Mouse (Mus musculus): Measurements from ENCODE around the gene Zc3hav1.

Gene Zc3hav1

DNA sequence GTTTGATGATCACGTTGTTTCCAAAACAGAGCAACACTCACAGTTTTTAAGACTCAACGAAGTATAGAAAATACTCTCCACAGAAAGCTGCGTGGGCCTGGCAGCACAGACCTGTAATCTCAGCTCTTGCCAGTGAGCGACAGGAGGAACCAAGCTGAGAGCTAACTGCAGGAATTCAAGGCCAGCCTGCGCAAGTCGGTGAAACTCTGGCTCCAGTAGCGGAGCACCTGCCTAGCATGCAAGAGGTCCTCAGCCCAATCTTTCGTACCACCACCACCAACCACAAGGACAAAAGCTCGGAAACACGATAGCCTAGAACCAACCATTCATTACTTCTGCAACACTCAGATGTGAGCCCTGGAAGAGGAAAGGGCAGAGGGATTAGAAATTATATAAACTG lies 2.0 kb downstream of the Zc3hav1 start:
- DNase-seq (ENCODE audit: low spot score in 2 of 2): no peak

DNA sequence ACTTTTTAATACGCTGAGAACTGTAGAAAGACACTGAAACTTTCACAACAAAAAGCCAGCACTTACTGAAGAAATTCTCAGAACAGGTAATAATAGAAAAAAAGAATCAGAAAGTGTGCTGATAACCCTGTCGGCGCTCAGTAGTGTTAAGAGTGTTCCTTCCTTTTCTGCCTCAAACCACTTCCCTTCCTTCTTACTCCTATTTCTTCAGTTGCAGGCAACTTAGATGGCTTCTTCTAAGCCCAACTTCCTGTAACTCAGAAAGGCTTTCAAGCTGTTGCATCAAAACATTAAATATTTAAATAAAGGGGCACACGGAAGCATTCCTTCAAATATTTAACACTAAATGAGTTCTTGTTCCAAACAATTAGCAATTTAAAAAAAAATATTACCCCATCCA lies 2.5 kb downstream of the Zc3hav1 start:
- DNase-seq (ENCODE audit: low spot score in 2 of 2): no peak

DNA sequence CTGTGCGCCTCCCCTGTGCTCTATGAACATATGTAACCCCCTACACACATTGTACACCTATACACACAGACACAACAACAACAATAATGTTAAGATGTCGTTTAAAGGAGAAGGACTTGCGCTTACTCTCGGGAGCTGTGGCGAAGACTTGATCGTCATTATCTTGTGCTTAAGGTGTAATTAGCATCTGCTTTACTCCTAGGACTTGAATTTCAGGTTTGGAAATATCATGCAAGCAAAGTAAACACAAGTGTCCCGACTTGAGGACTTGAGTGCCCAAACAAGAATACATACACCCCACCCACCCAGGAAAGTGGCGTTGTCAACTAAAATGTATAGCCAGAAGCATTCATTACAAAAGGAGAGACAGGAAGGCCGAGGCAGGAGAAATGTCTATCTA lies 4.6 kb downstream of the Zc3hav1 start:
- no peak for DNase-seq (ENCODE audit: low spot score in 2 of 2)

DNA sequence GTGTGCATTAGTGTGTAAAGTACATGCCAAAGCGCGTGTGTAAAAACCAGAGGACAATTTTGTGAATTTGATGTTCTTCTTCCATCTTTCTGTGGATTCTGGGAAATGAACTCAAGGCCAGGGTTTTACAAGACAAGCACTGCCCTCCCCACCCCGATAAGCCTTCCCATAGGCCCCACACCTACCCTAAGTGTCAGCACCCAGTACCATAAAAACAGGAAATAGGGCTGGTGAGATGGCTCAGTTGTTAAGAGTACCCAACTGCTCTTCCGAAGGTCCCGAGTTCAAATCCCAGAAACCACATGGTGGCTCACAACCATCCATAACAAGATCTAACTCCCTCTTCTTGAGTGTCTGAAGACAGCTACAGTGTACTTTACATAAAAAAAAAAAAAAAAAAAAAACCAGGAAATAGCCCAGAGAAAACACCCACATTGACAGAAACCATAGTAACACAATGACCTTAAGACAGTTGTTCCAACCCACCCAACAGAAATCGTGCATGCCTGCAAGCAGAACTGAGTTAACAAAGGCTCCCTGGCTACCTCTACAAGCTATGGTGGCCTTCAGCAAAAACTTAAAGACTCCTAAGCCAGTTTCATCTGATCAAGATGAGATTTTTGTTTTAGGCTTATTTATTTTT lies 5.5 kb downstream of the Zc3hav1 start:
- DNase-seq (ENCODE audit: low spot score in 2 of 2): no peak

DNA sequence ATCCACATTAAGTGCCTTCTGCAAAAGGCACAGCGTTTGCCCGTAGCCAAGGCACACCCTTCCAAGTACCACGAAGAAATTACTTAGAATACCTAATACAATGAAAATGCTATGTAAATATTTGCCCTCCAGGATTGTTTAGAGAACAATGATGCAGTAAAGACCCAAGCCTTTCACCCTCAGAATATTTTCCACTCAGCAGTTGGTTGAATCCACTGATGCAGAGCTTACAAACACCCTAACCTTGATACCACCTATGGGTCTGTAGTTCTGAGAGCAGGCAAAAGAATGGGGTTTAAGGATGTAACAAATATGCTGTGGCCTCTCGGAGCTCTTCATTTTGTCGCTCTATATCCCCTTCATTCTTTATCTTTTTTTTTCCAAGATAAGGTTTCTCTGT lies 6.5 kb downstream of the Zc3hav1 start:
- no peak for DNase-seq (ENCODE audit: low spot score in 2 of 2)

DNA sequence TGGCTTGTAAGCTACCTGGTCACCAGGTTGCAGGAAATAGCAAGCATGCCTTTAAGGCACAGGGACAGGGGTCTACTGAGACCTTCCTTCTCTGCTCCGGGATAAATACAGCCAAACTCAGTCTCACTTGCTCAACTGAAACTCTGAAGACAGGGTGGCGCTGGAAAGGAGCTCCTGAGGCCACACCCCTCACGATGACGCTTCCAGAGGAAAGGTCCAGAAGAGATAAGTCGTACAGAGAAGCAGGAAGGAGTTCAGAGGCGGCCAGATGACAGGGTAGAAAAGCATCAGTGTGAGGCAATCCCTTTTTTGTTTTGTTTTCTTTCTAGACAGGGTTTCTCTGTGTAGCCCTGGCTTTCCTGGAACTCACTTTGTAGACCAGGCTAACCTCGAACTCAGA lies 8.6 kb downstream of the Zc3hav1 start:
- no peak for DNase-seq (ENCODE audit: low spot score in 2 of 2)

DNA sequence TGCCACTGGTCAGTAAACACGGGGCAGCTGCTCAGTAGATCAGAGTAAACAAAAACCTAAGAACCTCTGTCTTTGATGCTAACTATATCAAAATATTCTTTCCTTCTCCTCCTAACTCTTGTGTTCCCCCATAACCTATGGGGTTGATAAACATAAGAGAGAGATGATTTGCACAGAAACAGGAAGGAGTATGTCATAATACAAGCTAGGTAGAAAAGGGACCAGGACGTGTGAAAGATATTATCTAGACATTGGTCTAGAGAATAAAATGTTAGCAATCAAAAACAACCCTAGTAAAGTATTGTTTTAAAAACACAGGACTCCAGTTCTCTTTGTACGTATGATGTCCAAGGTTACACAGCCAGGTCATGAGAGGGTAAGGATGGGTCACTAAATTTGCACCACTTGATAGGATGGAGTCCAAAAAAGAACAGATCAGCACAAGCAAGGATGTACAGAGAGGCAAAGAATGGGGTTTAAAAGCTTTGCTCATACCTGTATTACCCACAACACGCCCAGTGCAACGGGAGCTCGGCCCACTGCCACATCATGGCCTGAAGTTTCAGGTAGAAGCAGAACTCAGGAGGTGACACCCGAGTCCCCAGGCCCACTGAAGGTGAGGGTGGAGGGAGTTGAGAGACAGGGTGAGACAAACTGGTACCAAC lies 10.3 kb downstream of the Zc3hav1 start:
- DNase-seq (ENCODE audit: low spot score in 2 of 2): no peak

DNA sequence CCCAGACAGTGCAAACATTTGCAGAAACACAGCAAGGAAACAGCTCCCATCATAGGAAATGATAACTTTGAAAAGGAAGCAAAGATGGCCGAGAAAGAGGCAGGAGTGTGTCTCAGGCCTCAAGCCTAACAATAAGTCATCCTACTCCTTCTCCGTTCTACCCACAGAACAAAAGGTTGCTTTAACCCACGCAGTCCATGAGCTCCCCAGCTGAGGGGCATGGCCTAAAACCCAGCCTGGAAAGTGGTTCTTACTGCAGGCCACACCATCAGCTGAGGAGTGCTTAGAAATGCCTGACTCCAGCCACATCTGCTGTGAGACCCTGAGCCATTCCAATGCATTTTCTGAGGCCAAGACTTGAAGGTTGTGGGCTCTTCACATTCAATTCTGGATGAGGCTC lies 10.8 kb downstream of the Zc3hav1 start:
- DNase-seq (ENCODE audit: low spot score in 2 of 2): no peak

DNA sequence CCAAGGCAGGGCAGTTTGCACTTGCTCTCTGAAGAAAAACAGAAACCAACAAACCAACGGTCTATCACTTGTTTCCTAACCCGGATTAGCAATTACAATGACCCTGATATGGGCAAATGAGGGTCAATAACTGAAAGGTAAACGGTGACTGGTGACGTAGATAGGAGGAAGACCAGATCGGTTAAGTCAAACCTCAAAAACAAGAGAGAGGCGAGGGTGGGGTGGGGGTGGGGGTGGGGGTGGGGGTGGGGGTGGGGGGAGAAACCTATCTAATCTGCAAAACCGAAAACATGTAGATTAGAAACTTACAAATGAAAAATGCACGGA lies 11.8 kb downstream of the Zc3hav1 start:
- no peak for DNase-seq (ENCODE audit: low spot score in 2 of 2)

DNA sequence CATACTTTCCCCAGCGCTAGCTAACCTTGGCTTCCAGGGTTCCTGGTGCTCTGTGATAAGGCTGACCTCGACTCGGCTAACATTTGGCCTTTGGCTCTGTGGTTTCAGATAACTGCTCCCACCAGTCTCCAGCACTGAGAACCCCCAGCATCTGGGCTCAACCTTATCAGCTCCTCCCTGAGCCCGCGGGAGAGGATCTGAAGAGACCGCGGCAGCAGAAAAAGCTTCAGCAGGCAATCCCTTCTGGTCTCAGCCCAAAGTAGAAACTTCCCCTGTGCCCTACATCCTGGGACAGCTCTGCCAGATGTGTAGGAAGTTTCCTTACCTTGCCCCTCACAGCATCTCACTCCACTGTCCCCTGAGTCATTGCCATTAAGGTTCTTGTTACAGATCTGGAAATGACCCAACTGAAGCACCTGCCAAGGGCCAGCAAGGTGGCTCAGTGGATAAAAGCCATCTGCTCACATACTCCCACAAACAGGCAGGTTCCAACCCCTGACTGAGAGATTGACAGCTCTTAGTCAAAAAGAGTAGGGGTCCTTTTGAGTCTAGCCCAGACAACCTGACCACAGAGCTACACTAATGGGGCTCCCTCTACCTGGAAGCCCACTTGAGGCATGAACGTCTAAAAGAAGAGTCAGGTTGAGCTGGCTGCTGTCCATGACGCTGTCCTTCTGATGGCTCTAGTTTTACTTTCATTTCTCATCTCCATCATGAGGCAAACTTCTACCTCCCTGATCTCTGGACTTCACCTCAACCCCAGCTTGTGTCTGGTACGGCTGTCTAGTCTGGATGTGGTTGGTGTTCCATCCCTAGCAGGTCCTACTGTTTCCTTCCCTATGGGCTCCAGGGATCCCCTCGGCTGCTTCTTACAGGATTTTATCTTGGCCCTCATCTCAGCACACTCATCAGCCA lies 12.4 kb downstream of the Zc3hav1 start:
- no peak for DNase-seq (ENCODE audit: low spot score in 2 of 2)

DNA sequence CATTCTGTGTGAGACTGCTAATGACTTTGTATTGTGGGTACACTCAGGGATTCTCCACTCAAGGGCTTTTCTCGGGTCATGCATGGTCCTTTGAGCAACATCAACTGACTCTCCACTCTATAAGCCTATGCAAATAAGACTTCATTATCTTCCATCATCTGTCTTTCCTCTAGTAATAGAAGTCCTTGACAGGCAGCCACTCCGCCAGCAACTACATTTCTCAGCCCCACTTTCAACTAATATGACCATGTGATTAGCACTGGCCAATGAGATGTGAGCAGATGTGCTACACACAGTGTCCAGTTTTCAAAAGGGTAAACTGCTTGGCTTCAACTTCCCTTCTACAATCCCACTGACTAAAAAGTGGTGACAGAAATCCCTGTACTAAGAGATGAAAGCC lies 15.3 kb downstream of the Zc3hav1 start:
- no peak for DNase-seq (ENCODE audit: low spot score in 2 of 2)

DNA sequence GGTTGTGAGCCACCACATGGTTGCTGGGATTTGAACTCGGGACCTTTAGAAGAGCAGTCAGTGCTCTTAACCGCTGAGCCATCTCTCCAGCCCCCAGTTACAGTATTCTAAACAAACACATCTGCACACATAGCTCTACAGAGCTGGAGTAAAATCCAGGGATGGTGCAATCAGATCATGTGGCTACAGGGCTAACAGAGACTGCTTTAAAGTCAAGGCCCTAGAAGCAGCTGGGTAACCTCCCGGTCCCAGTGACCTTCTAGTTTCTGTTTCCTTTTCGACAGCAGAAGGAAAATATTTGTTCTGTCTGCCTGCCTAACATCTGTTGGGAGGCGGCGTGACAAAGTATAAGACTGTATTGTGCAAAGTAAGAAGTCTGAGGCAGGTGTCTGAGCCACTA lies 16.5 kb downstream of the Zc3hav1 start:
- DNase-seq (ENCODE audit: low spot score in 2 of 2): no peak

DNA sequence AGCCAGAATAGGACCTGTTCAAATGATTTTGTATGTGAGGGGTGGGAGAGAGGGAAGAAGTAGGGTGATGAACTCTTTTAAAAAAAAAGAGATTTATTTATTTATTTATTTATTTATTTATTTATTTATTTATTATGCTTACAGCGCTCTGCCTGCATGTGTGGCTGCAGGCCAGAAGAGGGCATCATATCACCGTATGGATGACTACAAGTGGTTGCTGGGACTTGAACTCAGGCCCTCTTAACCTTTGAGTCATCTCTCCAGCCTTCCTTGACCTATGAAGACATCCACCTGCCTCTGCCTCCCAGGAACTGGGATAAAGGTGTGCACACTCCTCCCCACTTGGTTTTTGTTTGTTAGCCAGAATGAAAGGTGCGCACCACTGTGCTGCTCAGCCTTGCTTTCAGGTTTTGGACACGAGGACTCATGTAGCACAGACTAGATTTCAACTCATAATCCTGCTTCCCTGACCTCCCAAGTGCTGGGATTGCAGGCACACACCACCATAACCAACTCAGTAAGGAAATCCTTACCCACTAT lies 17.2 kb downstream of the Zc3hav1 start:
- DNase-seq (ENCODE audit: low spot score in 2 of 2): no peak

DNA sequence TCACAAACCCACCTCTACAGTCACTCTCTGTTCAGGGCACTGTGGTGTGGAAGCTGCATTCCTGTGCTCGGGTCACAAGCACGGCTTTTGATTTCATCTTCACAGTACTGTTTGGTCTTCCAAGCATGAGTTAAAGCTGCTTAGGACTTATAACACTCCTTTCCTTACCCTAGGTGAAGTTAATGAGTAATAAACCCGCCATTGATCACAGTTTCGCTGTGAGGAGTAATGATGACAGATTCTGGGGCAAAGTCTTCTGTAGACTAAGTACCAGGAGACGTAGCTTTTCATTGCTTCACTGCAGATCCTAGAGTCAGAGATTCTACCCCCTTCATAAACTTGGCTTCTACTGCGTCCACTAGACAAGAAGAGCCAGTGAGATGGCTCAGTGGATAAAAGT lies 19.1 kb downstream of the Zc3hav1 start:
- DNase-seq (ENCODE audit: low spot score in 2 of 2): no peak

DNA sequence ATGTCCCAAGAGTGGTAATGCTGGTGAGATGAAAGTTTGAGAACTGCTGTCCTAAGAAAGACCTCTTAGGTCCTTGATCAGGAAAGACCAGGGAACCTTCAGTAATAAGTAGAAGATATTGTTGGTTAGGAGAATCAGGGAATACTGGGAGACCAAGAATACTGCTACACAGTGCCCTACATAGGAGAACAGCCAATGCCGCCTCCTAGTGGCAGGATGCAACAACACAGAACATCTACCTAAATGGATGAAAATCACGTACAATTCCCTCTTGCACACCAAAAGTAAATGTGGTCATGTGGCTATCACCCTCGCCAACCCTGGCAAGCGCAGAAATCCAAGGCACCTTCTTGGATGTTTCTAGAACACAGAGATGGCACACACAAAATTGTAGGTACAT lies 27.8 kb downstream of the Zc3hav1 start:
- peak; percentile 25 to 38 for DNase-seq (ENCODE audit: low spot score in 2 of 2)

DNA sequence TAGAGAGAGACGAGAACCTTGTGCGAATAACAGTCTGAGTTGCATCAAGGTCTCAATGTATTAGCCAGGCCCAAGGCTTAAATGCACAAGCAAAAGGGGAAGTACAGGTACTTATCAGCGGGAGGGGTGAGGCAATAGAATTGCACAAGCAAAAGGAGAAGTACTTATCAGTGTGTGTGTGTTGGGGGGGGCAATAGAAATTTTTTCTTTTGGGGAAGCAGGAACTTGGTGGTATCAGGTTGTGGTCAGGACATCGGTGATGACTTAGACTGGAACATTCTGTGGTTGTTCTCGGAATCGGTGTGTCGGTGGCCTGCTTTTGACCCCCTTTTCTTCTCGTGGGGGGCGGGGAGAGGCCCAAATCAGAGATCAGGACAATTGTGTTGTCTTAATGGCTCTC lies 33.8 kb downstream of the Zc3hav1 start:
- no peak for DNase-seq (ENCODE audit: low spot score in 2 of 2)

DNA sequence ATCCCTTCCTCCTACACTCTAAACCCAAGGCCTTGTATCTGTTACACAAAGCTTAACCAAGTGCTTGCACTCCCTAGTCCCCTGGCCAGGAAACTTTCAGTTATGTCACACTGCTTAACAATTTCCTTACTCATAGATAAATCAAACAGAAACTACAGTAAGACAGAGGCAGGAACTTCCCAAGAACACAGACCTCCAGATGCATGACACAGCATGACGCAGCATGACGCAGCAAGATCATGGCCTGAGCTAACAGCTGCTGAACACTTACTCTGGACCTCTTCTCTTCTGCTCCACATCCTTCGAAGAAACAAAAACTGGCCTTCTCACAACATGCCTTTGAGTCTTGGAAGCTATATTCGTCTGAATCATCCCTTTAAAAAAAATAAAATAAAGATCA lies 38.4 kb downstream of the Zc3hav1 start:
- no peak for DNase-seq (ENCODE audit: low spot score in 2 of 2)

DNA sequence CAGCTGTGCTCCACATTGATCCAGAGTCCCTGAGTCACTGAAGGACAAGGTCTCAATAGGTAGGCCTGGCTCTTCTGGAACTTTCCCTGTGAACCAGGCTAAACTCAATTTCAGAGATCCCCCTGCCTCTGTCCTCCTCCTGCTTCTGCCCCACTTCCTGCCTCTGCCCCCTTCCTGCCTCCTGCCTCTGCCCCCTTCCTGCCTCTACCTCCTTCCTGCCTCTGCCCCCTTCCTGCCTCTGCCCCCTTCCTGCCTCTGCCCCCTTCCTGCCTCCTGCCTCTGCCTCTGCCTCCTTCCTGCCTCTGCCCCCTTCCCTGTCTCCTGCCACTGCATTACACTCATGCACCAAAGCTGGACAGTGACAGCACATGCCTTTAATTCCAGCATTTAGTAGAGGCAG lies 44.7 kb downstream of the Zc3hav1 start:
- DNase-seq (ENCODE audit: low spot score in 2 of 2): no peak

DNA sequence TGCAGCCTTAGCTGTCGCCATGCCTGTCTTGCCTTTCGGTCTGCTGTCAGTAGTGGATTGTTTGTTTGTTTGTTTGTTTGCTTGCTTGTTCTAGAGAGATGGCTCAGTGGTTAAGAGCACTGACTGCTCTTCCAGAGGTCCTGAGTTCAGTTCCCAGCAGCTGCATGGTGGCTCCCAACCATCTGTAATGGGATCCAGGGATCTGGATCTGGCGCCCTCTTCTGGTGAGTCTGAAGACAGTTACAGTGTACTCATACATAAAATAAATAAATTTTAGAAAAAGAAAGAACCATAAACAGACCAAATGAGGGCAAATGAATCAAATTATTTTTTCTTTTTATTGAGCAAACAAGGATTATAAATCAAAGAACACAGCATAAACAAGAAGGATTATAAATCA lies 49.4 kb downstream of the Zc3hav1 start:
- no peak for DNase-seq (ENCODE audit: low spot score in 2 of 2)

DNA sequence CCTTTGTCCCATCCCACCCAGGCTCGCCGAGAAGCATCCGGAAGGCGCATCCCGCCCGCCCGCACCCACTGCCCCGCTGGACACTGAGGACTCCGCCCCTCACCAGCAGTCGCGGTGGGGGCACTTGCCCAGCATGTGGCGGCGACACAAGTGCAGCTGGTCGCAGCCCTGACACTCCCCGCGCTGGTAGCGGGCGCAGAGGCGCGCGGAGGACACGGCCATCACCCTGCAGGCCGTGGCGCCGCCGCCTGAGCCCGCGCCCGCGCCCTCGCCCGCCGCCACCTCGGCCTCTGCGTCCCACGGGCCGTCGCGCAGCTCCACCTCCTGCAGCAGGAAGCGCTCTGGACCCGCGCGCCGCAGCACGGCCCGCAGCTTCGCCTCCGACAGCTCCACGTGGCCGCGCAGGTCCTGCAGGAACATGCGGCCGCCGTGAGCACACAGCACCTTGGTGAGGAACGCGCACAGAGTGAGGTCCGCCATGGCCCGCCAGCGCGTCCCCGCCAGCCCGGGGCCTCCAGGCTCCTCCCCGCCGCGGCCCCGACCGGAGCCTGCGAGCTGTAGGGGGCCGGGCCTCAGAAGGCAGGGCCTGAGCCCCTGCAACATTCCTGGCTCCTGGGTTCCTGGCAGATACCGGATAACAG lies 55.5 kb downstream of the Zc3hav1 start, which contains the start of gene Zc3hav1l:
Gene Zc3hav1l (minus strand): TSS at position 499 of the 641 bp plus-strand sequence.
- DNase-seq (ENCODE audit: low spot score in 2 of 2): peak; percentile 37 to 47

DNA sequence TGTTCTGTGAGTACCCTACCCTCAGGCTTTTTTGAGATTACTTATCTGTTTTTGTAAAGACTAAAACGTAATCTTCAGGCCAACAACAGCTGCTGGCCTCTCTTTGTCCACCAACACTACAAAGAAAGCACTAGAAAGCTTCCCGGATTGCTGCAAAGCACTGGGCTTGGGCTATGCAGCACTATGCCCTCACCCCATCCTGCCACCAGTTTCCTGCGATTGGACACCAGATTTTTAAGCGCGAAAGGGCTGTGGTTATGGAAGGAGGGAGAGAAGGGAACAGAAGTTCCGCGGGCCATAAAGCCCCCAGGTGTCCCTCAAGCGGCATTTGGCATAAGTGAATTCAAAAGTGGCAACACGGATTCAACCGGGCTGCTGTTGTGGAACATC lies 56.2 kb downstream of the Zc3hav1 start:
- no peak for DNase-seq (ENCODE audit: low spot score in 2 of 2)

DNA sequence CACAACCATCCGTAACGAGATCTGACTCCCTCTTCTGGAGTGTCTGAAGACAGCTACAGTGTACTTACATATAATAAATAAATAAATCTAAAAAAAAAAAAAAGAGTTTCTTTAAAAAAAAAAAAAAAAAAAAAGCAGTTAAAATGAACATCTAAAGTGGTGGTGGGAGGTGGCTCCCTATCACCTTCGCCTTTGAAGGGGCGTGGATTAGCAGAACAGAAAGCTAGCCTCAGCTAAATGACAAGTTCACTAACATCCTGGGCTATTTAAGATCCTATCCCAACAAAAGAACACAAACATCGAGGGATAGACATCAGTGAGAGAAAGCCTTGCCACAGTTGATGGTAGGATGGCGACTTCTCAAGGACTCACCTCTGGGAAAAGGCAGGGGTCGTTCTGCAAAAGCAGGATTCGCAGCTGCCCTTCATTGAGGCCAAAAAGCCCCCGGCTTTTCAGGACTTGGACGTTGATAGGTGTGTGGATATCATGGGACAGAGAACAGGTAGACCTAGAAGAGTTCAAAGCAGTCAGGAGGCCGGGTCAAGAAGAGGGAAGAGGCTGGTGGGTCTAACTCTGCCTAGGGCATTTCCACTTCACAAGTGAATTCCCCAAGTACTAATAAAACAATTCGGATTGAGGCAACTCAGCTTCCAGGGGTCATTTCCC lies 56.7 kb downstream of the Zc3hav1 start:
- DNase-seq (ENCODE audit: low spot score in 2 of 2): no peak
